Mouse (Mus musculus): ENCODE measurements at regions not wholly inside any gene's neighbourhood (a gene's known extent, or its start where the extent isn't known, plus 50 kb on each side); places are given as distances from the start of the nearest gene placed in this dataset.

GRCm38 (mm10) chr9:47999632-48000031 is 162.2 kb upstream of the Nxpe4 start:
- 90% methylated on average over 12 of the region's 12 CpGs for WGBS

GRCm38 (mm10) chr9:48029021-48029420 is 132.8 kb upstream of the Nxpe4 start:
- Histone ChIP-seq H3K9me3 (ENCODE audit: control insufficient read depth, low read length) (no peaks in the 10 kb centered on the region), H3K27me3 (replicated peaks; ENCODE audit: control insufficient read depth, insufficient read depth, low read length) (no peaks in the 10 kb centered on the region), H3K36me3 (ENCODE audit: control insufficient read depth, insufficient read depth, low read length) (no peaks in the 10 kb centered on the region), H3K4me3 (ENCODE audit: low read depth, low read length) (no peak overlapping the region), H3K9ac (ENCODE audit: low read length) (no peak overlapping the region), H3K4me1 (replicated peaks; ENCODE audit: control insufficient read depth, insufficient read depth, low read length) (no peaks in the 10 kb centered on the region), H3K4me2 (ENCODE audit: low read length) (no peak overlapping the region), H3K27ac (ENCODE audit: low read depth) (no peak overlapping the region)
- 87% methylated on average over 3 of the region's 3 CpGs for WGBS
- ATAC-seq (replicated peaks; ENCODE audit: low FRiP score, low TSS enrichment, low read depth), result no peak
- DNase-seq (ENCODE audit: low spot score), result no peak

More at GRCm38 (mm10) chr9:47999632-48000031, 162.2 kb upstream of the Nxpe4 start:
- H3K27me3 ChIP-seq (replicated peaks; ENCODE audit: control insufficient read depth, insufficient read depth, low read length), result no peaks in the 10 kb centered on the region
- H3K9me3 ChIP-seq (ENCODE audit: control insufficient read depth, low read length), result no peaks in the 10 kb centered on the region
- H3K36me3 ChIP-seq (ENCODE audit: control insufficient read depth, insufficient read depth, low read length), result no peaks in the 10 kb centered on the region
- DNase-seq (ENCODE audit: low spot score) (no peak), ATAC-seq (replicated peaks; ENCODE audit: low FRiP score, low TSS enrichment, low read depth) (no peak)
- no peak overlapping the region for H3K4me3 ChIP-seq (ENCODE audit: low read depth, low read length)
- H3K4me2 ChIP-seq (ENCODE audit: low read length), result no peak overlapping the region
- no peaks in the 10 kb centered on the region for H3K4me1 ChIP-seq (replicated peaks; ENCODE audit: control insufficient read depth, insufficient read depth, low read length)
- no peak overlapping the region for H3K27ac ChIP-seq (ENCODE audit: low read depth)
- no peak overlapping the region for H3K9ac ChIP-seq (ENCODE audit: low read length)

DNA sequence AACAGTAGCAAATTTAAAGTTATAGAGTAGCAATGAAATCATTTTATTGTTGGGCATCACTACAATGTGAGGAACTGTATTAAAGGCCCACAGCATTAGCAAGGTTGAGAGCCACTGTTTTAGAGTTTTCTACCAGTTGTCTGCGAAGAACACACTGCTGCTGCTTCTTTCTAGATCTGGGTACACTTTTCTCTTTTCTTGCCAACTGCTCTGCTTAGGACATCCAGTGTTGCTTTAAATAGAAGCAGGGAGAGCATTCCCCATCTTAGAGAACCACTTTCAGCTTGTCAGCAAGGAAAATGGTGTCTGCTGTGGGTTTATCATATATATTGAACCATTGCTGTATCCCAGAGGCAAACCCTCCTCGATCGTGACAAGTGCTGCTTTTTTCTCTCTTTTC is 131.0 kb upstream of the Nxpe4 start:
- Histone ChIP-seq H3K4me3 (ENCODE audit: low read depth, low read length) (no peak overlapping the region), H3K9ac (ENCODE audit: low read length) (no peak overlapping the region), H3K27ac (ENCODE audit: low read depth) (no peak overlapping the region), H3K4me2 (ENCODE audit: low read length) (no peak overlapping the region), H3K4me1 (replicated peaks; ENCODE audit: control insufficient read depth, insufficient read depth, low read length) (no peaks in the 10 kb centered on the region), H3K27me3 (replicated peaks; ENCODE audit: control insufficient read depth, insufficient read depth, low read length) (no peaks in the 10 kb centered on the region), H3K36me3 (ENCODE audit: control insufficient read depth, insufficient read depth, low read length) (no peaks in the 10 kb centered on the region), H3K9me3 (ENCODE audit: control insufficient read depth, low read length) (no peaks in the 10 kb centered on the region)
- 79% methylated on average over 3 of the region's 3 CpGs for WGBS
- no peak for DNase-seq (ENCODE audit: low spot score)
- ATAC-seq (replicated peaks; ENCODE audit: low FRiP score, low TSS enrichment, low read depth), result no peak

DNA sequence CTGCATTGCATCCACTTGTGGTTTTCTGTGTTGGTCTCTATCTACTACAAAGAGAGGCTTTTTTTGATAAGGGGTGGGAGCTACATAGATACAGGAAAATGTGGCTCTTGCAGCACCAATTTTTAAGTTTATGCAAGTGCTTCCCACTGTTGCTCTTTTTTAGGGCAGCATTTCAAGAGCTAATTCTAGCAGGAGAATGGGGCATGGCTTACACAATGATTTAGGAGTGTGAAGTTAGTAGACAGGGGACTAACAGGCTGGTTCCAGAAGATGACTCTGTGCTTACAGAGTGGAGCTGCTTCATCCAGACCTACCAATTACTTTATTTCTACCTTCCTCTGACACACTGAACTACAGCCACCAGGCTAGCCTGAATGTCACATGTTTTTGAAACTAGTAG is 125.9 kb upstream of the Nxpe4 start:
- DNase-seq (ENCODE audit: low spot score), result no peak
- H3K27ac ChIP-seq (ENCODE audit: low read depth), result no peak overlapping the region
- H3K36me3 ChIP-seq (ENCODE audit: control insufficient read depth, insufficient read depth, low read length), result no peaks in the 10 kb centered on the region
- no peak overlapping the region for H3K9ac ChIP-seq (ENCODE audit: low read length)
- H3K4me2 ChIP-seq (ENCODE audit: low read length), result no peak overlapping the region
- H3K27me3 ChIP-seq (replicated peaks; ENCODE audit: control insufficient read depth, insufficient read depth, low read length), result no peaks in the 10 kb centered on the region
- H3K4me3 ChIP-seq (ENCODE audit: low read depth, low read length), result no peak overlapping the region
- H3K4me1 ChIP-seq (replicated peaks; ENCODE audit: control insufficient read depth, insufficient read depth, low read length), result no peaks in the 10 kb centered on the region
- ATAC-seq (replicated peaks; ENCODE audit: low FRiP score, low TSS enrichment, low read depth), result no peak
- H3K9me3 ChIP-seq (ENCODE audit: control insufficient read depth, low read length), result no peaks in the 10 kb centered on the region

DNA sequence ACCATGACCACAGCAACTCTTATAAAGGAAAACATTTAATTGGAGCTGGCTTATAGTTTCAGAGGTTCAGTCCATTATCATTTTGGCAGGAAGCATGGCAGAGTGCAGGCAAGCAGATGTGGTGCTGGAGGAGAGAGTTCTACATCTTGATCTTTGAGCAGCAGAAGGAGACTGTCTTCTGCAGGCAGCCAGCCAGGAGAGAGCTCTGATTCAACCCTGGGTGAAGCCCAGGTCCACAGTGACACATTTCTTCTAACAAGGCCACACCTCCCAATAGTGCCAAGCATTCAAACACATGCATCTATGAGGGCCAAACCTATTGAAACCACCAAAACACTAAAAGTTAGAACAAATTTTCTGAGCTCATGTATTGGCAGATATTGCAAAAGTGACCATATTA is 117.0 kb upstream of the Nxpe4 start:
- H3K4me2 ChIP-seq (ENCODE audit: low read length), result no peak overlapping the region
- no peaks in the 10 kb centered on the region for H3K36me3 ChIP-seq (ENCODE audit: control insufficient read depth, insufficient read depth, low read length)
- no peak for ATAC-seq (replicated peaks; ENCODE audit: low FRiP score, low TSS enrichment, low read depth)
- no peak overlapping the region for H3K27ac ChIP-seq (ENCODE audit: low read depth)
- H3K9ac ChIP-seq (ENCODE audit: low read length), result no peak overlapping the region
- DNase-seq (ENCODE audit: low spot score), result no peak
- no peaks in the 10 kb centered on the region for H3K9me3 ChIP-seq (ENCODE audit: control insufficient read depth, low read length)
- no peaks in the 10 kb centered on the region for H3K27me3 ChIP-seq (replicated peaks; ENCODE audit: control insufficient read depth, insufficient read depth, low read length)
- H3K4me1 ChIP-seq (replicated peaks; ENCODE audit: control insufficient read depth, insufficient read depth, low read length), result no peaks in the 10 kb centered on the region
- H3K4me3 ChIP-seq (ENCODE audit: low read depth, low read length), result no peak overlapping the region

GRCm38 (mm10) chr9:48047846-48048245 is 114.0 kb upstream of the Nxpe4 start:
- Histone ChIP-seq H3K9ac (ENCODE audit: low read length) (no peak overlapping the region), H3K4me1 (replicated peaks; ENCODE audit: control insufficient read depth, insufficient read depth, low read length) (no peaks in the 10 kb centered on the region), H3K27ac (ENCODE audit: low read depth) (no peak overlapping the region), H3K27me3 (replicated peaks; ENCODE audit: control insufficient read depth, insufficient read depth, low read length) (no peaks in the 10 kb centered on the region), H3K4me3 (ENCODE audit: low read depth, low read length) (no peak overlapping the region), H3K4me2 (ENCODE audit: low read length) (no peak overlapping the region), H3K36me3 (ENCODE audit: control insufficient read depth, insufficient read depth, low read length) (no peaks in the 10 kb centered on the region), H3K9me3 (ENCODE audit: control insufficient read depth, low read length) (no peaks in the 10 kb centered on the region)
- DNase-seq (ENCODE audit: low spot score) (no peak), ATAC-seq (replicated peaks; ENCODE audit: low FRiP score, low TSS enrichment, low read depth) (no peak)
- 87% methylated on average over 4 of the region's 4 CpGs for WGBS

DNA sequence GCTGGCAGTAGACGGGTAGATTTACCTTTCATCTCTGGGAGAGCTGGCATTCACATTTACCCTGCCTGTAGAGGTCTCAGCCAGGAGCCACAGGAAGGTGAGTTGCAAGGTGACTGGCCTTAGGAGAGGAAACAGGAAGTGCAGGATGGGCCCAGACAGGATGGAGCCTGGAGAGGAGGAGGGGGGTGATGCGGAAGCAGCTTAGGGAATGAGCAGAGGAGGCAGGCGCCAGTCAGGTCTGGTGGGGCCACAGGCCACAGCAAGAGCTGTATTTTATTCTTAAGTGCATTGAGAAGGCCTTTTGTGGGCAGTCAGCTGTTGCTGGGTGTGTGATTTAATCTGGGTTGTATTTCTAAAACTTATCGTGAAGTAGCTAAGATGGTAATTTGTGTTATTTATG is 108.2 kb upstream of the Nxpe4 start:
- Histone ChIP-seq H3K36me3 (ENCODE audit: control insufficient read depth, insufficient read depth, low read length) (no peaks in the 10 kb centered on the region), H3K4me3 (ENCODE audit: low read depth, low read length) (no peak overlapping the region), H3K27me3 (replicated peaks; ENCODE audit: control insufficient read depth, insufficient read depth, low read length) (no peaks in the 10 kb centered on the region), H3K27ac (ENCODE audit: low read depth) (no peak overlapping the region), H3K4me1 (replicated peaks; ENCODE audit: control insufficient read depth, insufficient read depth, low read length) (no peaks in the 10 kb centered on the region), H3K9ac (ENCODE audit: low read length) (no peak overlapping the region), H3K9me3 (ENCODE audit: control insufficient read depth, low read length) (no peaks in the 10 kb centered on the region), H3K4me2 (ENCODE audit: low read length) (no peak overlapping the region)
- DNase-seq (ENCODE audit: low spot score) (no peak), ATAC-seq (replicated peaks; ENCODE audit: low FRiP score, low TSS enrichment, low read depth) (no peak)
- WGBS, result 62% methylated on average over 4 of the region's 4 CpGs

DNA sequence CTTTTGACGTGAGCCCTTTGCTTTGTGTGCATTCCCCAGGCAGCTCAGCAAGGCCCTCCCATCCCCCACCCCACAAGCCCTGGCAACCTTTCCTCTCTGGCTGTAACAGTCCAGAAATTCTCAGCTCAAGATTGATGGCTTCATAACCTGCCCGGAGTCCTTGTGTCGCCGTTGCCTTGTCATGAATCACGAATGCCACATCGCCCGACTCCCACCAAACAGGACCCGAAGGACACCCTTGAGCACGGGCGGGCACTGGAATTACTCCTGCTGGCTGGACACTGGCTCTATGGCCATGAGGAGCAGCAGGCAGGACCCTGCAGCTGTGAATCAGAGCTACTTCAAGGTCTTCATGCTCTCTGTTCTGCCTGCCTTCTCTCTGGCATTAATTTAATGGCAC is 106.6 kb upstream of the Nxpe4 start:
- Histone ChIP-seq H3K4me1 (replicated peaks; ENCODE audit: control insufficient read depth, insufficient read depth, low read length) (peaks cover 5% of the 10 kb centered on the region; the same call in 1 of the 2 replicates), H3K9ac (ENCODE audit: low read length) (no peak overlapping the region), H3K27ac (ENCODE audit: low read depth) (no peak overlapping the region), H3K4me3 (ENCODE audit: low read depth, low read length) (no peak overlapping the region), H3K27me3 (replicated peaks; ENCODE audit: control insufficient read depth, insufficient read depth, low read length) (no peaks in the 10 kb centered on the region), H3K36me3 (ENCODE audit: control insufficient read depth, insufficient read depth, low read length) (no peaks in the 10 kb centered on the region), H3K4me2 (ENCODE audit: low read length) (no peak overlapping the region), H3K9me3 (ENCODE audit: control insufficient read depth, low read length) (no peaks in the 10 kb centered on the region)
- no peak for DNase-seq (ENCODE audit: low spot score)
- ATAC-seq (replicated peaks; ENCODE audit: low FRiP score, low TSS enrichment, low read depth), result no peak
- 52% methylated on average over 10 of the region's 10 CpGs for WGBS

DNA sequence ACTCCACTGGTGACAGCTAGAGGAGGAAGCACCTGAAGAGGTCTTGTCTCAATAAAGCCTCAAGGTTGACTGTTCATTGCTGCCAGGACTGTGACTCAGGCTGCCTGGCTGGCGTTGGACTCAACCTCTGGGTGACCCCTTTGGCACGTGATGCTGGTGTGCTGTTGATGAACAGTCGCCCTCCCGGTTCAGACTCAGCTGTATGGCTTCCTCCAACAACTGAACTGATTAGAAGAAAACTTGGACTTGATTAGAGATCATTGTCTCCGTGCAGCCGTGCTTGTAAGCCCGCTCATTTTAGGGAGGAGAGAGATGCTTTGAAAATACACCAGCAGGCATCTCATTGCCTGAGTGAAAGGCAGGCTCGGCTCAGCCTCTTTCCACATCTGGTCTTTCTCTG is 103.2 kb upstream of the Nxpe4 start:
- Histone ChIP-seq H3K9me3 (ENCODE audit: control insufficient read depth, low read length) (no peaks in the 10 kb centered on the region), H3K9ac (ENCODE audit: low read length) (no peak overlapping the region), H3K4me2 (ENCODE audit: low read length) (no peak overlapping the region), H3K27ac (ENCODE audit: low read depth) (no peak overlapping the region), H3K36me3 (ENCODE audit: control insufficient read depth, insufficient read depth, low read length) (no peaks in the 10 kb centered on the region), H3K4me3 (ENCODE audit: low read depth, low read length) (no peak overlapping the region), H3K27me3 (replicated peaks; ENCODE audit: control insufficient read depth, insufficient read depth, low read length) (no peaks in the 10 kb centered on the region), H3K4me1 (replicated peaks; ENCODE audit: control insufficient read depth, insufficient read depth, low read length) (peaks cover 5% of the 10 kb centered on the region; the same call in 1 of the 2 replicates)
- 35% methylated on average over 8 of the region's 8 CpGs for WGBS
- ATAC-seq (replicated peaks; ENCODE audit: low FRiP score, low TSS enrichment, low read depth) (no peak), DNase-seq (ENCODE audit: low spot score) (no peak)
